Mouse (Mus musculus) testis, adult 2 months (tissue): ENCODE results near the gene Serpina3n.
"Not testable (repeated sequence)": the region's sequence is repeated elsewhere in the genome, so short reads cannot be mapped to it uniquely, and the experiment has no call there.

Experiments used
- CTCF ChIP-seq: fragments of 200-500 bp; IDR thresholded peaks from 2 replicates; pipeline ENCODE4 v1.5.1; 2012; ENCODE audit warnings: low read depth, mild to moderate bottlenecking, inconsistent platforms, low read length, moderate library complexity; ENCODE audit not compliant: control insufficient read depth, insufficient read depth, insufficient replicate concordance
- POLR2A ChIP-seq: fragments of 200-500 bp; IDR thresholded peaks from 2 replicates; pipeline ENCODE4 v1.6.1; 2012; ENCODE audit warnings: low read depth, mild to moderate bottlenecking, inconsistent platforms, low read length, moderate library complexity; ENCODE audit not compliant: control insufficient read depth

GRCm38 (mm10) chr12:104378351-104378750 lies 28.2 kb upstream of the Serpina3n start:
- not testable (repeated sequence) for TF ChIP-seq CTCF, POLR2A
